Mouse (Mus musculus): ENCODE measurements at regions not wholly inside any gene's neighbourhood (a gene's known extent, or its start where the extent isn't known, plus 50 kb on each side); places are given as distances from the start of the nearest gene placed in this dataset.

- TF ChIP-seq CTCF (IDR thresholded peaks at IDR 0.05; ENCODE audit: borderline replicate concordance, extremely low read depth, insufficient read depth, insufficient read length), result no peak
- TF ChIP-seq POLR2A (IDR thresholded peaks at IDR 0.05; ENCODE audit: borderline replicate concordance, extremely low read depth, insufficient read depth, insufficient read length, poor library complexity, severe bottlenecking), result no peak
- peak; percentile 95 for DNase-seq (ENCODE audit: low read depth)
Observed at GRCm38 (mm10) chr9:61862071-61862480, 52.3 kb downstream of the Rplp1 start.

- peak; percentile 81 for DNase-seq (ENCODE audit: low read depth)
- TF ChIP-seq POLR2A (IDR thresholded peaks at IDR 0.05; ENCODE audit: borderline replicate concordance, extremely low read depth, insufficient read depth, insufficient read length, poor library complexity, severe bottlenecking) (no peak), CTCF (IDR thresholded peaks at IDR 0.05; ENCODE audit: borderline replicate concordance, extremely low read depth, insufficient read depth, insufficient read length) (peak; percentile 85; the same call in 1 of the 2 replicates)
Observed at GRCm38 (mm10) chr9:61860147-61860546, 54.2 kb downstream of the Rplp1 start.

DNA sequence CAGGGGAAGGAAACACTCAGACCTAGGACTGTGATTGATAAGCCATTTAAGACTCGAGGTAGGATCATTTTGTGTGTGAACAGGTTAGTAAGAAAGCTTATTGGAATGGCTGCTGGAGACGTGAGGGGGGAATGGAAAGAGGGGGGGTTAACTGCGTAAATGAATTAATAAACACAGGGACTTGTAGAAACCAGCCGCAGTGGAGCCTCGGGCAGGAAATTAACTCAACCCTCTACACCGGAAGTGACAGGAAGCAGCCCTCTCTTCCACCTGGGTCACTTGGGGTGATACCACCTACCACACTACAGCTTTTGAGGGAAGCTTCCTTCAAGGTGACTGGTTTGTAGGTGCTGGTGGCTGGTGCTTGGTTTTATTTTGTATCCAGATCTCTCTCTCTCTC, 54.9 kb downstream of the Rplp1 start:
- no peak for DNase-seq (ENCODE audit: low read depth)
- TF ChIP-seq CTCF (IDR thresholded peaks at IDR 0.05; ENCODE audit: borderline replicate concordance, extremely low read depth, insufficient read depth, insufficient read length), result no peak
- no peak for TF ChIP-seq POLR2A (IDR thresholded peaks at IDR 0.05; ENCODE audit: borderline replicate concordance, extremely low read depth, insufficient read depth, insufficient read length, poor library complexity, severe bottlenecking)

DNA sequence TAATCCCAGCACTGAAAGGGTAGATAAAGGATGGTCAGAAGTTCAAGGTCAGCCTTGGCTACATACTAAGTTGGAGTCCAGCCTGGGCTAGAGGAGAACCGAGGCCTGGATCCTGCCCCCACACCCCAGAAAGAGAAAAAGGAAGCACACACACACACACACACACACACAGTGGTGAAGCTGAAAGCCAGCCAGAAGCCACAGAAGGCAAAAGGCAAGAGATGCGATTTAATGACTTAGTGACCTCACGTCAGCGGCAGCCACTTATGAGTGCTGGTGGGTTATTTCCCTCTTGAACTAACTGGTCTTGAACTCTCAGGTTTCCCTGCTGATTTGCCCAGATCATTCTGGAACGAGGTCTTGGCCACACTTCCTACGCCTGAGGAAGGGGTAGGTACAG, 56.5 kb downstream of the Rplp1 start:
- TF ChIP-seq CTCF (IDR thresholded peaks at IDR 0.05; ENCODE audit: borderline replicate concordance, extremely low read depth, insufficient read depth, insufficient read length) (no peak), POLR2A (IDR thresholded peaks at IDR 0.05; ENCODE audit: borderline replicate concordance, extremely low read depth, insufficient read depth, insufficient read length, poor library complexity, severe bottlenecking) (no peak)
- DNase-seq (ENCODE audit: low read depth), result no peak

DNA sequence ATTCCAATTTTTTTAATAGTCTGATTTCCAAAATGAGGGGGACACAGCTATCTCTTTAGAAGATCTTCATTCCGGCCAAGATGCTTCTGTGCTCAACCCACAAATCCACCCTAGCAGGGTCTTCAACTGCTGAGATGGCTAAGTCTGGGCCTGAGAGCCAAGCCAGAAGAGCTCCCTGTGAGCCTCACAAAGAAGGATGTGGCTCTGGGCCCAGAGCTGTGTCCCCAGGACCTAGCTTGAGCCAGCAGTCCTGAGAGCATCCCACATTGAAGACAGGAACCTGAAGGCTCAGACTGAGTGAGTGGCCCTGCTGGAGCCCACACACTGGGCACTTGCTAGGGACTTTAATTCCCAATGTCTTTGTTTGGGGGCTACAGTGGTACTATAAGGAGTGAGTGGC, 57.7 kb downstream of the Rplp1 start:
- TF ChIP-seq POLR2A (IDR thresholded peaks at IDR 0.05; ENCODE audit: borderline replicate concordance, extremely low read depth, insufficient read depth, insufficient read length, poor library complexity, severe bottlenecking) (no peak), CTCF (IDR thresholded peaks at IDR 0.05; ENCODE audit: borderline replicate concordance, extremely low read depth, insufficient read depth, insufficient read length) (no peak)
- no peak for DNase-seq (ENCODE audit: low read depth)

DNA sequence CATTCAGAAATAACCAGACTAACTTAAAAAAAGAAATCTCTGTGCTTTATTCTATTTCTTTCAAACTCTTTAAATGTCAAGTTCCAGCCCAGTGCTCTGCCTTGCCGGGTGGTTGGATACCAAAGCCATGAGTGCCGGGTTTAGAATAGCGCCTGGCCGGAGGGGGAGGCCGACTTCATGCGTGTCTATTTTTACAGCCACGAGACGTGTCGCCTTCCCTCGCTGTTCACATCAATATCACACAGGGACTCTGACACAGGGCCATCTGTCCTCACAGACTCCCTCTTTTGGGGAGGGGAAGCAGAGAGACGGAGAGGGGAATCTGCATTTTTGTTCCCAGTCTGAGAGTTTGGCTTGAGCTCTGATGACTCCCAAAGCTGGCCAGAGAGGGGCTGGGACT, 58.7 kb downstream of the Rplp1 start:
- peak; percentile 58 for DNase-seq (ENCODE audit: low read depth)
- TF ChIP-seq POLR2A (IDR thresholded peaks at IDR 0.05; ENCODE audit: borderline replicate concordance, extremely low read depth, insufficient read depth, insufficient read length, poor library complexity, severe bottlenecking) (no peak), CTCF (IDR thresholded peaks at IDR 0.05; ENCODE audit: borderline replicate concordance, extremely low read depth, insufficient read depth, insufficient read length) (no peak)

GRCm38 (mm10) chr9:61853841-61854240, 60.5 kb downstream of the Rplp1 start:
- TF ChIP-seq POLR2A (IDR thresholded peaks at IDR 0.05; ENCODE audit: borderline replicate concordance, extremely low read depth, insufficient read depth, insufficient read length, poor library complexity, severe bottlenecking), result no peak
- no peak for TF ChIP-seq CTCF (IDR thresholded peaks at IDR 0.05; ENCODE audit: borderline replicate concordance, extremely low read depth, insufficient read depth, insufficient read length)
- peak; percentile 53 for DNase-seq (ENCODE audit: low read depth)

GRCm38 (mm10) chr9:61851331-61851730, 63.0 kb downstream of the Rplp1 start:
- TF ChIP-seq POLR2A (IDR thresholded peaks at IDR 0.05; ENCODE audit: borderline replicate concordance, extremely low read depth, insufficient read depth, insufficient read length, poor library complexity, severe bottlenecking) (no peak), CTCF (IDR thresholded peaks at IDR 0.05; ENCODE audit: borderline replicate concordance, extremely low read depth, insufficient read depth, insufficient read length) (no peak)
- no peak for DNase-seq (ENCODE audit: low read depth)

DNA sequence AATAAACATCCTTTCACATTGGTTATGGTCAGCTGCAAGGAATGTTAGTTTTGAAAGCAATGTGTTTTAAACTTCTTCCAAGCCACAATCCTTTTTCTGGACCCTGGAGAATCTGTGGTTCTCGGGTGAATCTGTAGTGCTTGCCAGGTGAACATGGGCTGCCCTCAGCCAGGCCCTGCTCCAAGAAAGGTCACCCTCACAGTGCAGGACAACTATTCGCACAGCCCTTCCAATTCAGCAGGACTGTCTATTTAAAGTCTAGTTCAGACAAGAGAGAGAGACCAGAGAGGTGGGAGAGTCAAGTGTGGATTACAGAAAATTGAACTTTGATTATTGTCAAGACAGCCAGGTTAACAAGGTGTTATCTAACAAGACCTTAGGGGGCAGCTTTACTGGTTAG, 65.9 kb downstream of the Rplp1 start:
- no peak for TF ChIP-seq POLR2A (IDR thresholded peaks at IDR 0.05; ENCODE audit: borderline replicate concordance, extremely low read depth, insufficient read depth, insufficient read length, poor library complexity, severe bottlenecking)
- no peak for TF ChIP-seq CTCF (IDR thresholded peaks at IDR 0.05; ENCODE audit: borderline replicate concordance, extremely low read depth, insufficient read depth, insufficient read length)
- DNase-seq (ENCODE audit: low read depth), result no peak

DNA sequence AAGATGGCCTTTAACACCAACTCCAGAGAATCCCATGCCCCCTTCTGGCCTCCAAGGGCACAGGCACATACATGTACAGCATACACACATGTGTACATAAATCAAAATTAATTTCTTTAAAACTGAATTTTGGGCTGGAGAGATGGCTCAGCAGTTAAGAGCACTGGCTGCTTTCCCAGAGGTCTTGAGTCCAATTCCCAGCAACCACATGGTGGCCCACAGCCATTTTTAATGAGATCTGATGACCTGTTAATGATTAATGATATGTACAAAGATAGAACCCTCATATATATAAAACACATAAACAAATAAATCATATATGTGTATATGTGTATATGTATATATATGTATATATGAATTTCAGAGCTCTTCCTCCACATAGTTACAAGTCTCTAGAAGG, 66.8 kb downstream of the Rplp1 start:
- TF ChIP-seq POLR2A (IDR thresholded peaks at IDR 0.05; ENCODE audit: borderline replicate concordance, extremely low read depth, insufficient read depth, insufficient read length, poor library complexity, severe bottlenecking) (no peak), CTCF (IDR thresholded peaks at IDR 0.05; ENCODE audit: borderline replicate concordance, extremely low read depth, insufficient read depth, insufficient read length) (no peak)
- DNase-seq (ENCODE audit: low read depth), result no peak

GRCm38 (mm10) chr9:61844645-61845044, 69.7 kb downstream of the Rplp1 start:
- no peak for DNase-seq (ENCODE audit: low read depth)
- TF ChIP-seq POLR2A (IDR thresholded peaks at IDR 0.05; ENCODE audit: borderline replicate concordance, extremely low read depth, insufficient read depth, insufficient read length, poor library complexity, severe bottlenecking), result no peak
- no peak for TF ChIP-seq CTCF (IDR thresholded peaks at IDR 0.05; ENCODE audit: borderline replicate concordance, extremely low read depth, insufficient read depth, insufficient read length)

DNA sequence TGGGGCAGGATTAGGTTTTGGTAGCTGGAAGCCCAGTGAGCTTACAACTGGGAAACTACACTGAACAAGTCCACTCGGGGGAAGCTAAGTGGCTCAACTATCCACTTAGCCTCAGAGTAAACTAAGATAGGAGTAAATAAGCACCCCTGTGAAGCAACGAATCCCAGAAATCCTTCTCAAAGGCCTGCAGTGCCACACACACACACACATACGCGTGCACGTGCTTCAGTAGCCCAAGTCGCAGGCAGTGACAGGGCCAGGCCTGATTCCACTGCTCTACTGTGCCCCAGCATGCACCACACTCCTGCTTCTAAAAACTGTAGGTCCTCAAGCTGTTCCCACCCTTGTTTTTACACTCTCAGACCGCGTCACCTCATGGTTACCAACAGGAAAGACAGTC, 70.2 kb downstream of the Rplp1 start:
- TF ChIP-seq CTCF (IDR thresholded peaks at IDR 0.05; ENCODE audit: borderline replicate concordance, extremely low read depth, insufficient read depth, insufficient read length), result no peak
- TF ChIP-seq POLR2A (IDR thresholded peaks at IDR 0.05; ENCODE audit: borderline replicate concordance, extremely low read depth, insufficient read depth, insufficient read length, poor library complexity, severe bottlenecking), result no peak
- no peak for DNase-seq (ENCODE audit: low read depth)

DNA sequence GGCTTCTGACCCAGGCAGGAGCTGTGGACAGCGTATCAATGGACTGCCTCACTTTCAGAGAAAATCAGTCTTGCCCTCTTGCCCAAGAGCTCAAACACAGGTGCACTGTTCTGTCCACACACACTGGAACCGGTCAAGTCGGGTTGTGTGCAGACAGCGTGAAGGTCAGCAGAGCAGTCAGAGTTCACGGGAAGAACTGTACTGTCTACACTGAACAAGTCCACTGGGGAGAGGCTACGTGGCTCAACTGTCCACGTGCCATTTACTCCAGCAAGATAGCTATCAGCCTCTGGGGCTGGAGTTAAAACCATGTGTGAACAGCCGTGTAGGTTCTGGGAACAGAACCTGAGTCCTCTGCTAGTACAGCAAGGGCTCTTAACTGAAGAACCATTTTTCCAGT, 70.8 kb downstream of the Rplp1 start:
- no peak for DNase-seq (ENCODE audit: low read depth)
- no peak for TF ChIP-seq CTCF (IDR thresholded peaks at IDR 0.05; ENCODE audit: borderline replicate concordance, extremely low read depth, insufficient read depth, insufficient read length)

Data from brain, embryonic 14.5 days (tissue).